Mouse (Mus musculus) megakaryocyte-erythroid progenitor cell, adult 5-6 weeks (primary cell): ENCODE measurements around the gene Arfgef2. TPM values are rescaled to one million over a fixed set of nuclear protein-coding genes. Genes with fewer than 3 reads are reported as not detected.
A peak's percentile ranks its signal among the peaks of the same experiment; 100 is the strongest.

Source experiments
- ATAC-seq: replicated peaks from 2 replicates; pipeline ENCODE4 v1.8.0; 2016; ENCODE audit warnings: mild to moderate bottlenecking, inconsistent platforms; ENCODE audit not compliant: severe bottlenecking, poor library complexity, low FRiP score, low TSS enrichment
- total RNA-seq, 2 experiments: library from RNA; stranded (forward) in 1 of 2; stranded (reverse) in 1 of 2; fragments of 200-1000, 215-1000 nt in 1 of 2; fragments of >200 nt in 1 of 2; fragmentation: Nextera tagmentation in 1 of 2; gene quantifications; 2 replicates each; pipeline ENCODE4 v1.2.3; 2014 to 2017

The Arfgef2 gene
- total RNA-seq, 2 experiments from 2014 or later: 20.2 to 21.0 TPM

- peak; percentile 70 for ATAC-seq
These were observed 36.4 kb downstream of the Arfgef2 start for GRCm38 (mm10) chr2:166841813-166842212.

DNA sequence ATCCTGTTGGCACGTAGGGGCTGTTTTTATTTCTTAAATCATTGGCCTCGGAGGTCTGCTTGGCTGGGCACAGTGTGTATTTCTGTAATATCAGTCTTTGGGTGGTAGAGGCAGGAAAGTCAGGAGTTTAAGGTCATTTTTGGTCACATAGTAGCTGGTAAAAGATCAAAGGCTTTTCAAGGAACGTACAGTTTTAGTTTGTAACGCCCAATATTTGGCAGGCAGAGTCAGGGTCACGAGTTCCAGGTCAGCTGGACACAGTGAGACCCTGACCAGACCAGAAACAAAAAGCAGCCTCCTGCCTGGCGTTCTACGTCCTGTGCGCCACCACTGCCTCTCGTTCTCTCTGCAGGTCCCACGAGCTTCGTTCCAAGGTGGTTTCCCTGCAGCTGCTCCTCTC is 45.3 kb downstream of the Arfgef2 start:
- ATAC-seq: no peak

GRCm38 (mm10) chr2:166852270-166852669 is 46.9 kb downstream of the Arfgef2 start:
- no peak for ATAC-seq

- no peak for ATAC-seq
These were observed 50.4 kb downstream of the Arfgef2 start for GRCm38 (mm10) chr2:166855771-166856170.

DNA sequence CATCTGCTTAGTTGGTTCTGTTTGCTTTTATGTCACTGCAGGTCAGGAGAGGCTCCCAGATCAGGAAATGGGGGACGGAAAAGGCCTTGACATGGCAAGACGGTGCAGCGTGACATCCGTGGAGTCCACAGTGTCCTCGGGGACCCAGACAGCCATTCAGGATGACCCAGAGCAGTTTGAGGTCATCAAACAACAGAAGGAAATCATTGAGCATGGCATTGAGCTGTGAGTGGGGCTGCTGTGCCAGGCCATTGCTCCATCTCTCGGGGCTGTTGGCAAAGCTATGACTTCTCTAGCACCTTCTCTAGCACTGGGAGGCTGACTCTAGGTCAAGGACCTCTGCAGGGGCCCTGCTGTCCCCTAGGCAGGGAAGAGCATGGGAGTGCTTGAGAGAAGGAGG is 51.0 kb downstream of the Arfgef2 start:
- no peak for ATAC-seq

- ATAC-seq: peak; percentile 69
These were observed 51.7 kb downstream of the Arfgef2 start for GRCm38 (mm10) chr2:166857118-166857517.

DNA sequence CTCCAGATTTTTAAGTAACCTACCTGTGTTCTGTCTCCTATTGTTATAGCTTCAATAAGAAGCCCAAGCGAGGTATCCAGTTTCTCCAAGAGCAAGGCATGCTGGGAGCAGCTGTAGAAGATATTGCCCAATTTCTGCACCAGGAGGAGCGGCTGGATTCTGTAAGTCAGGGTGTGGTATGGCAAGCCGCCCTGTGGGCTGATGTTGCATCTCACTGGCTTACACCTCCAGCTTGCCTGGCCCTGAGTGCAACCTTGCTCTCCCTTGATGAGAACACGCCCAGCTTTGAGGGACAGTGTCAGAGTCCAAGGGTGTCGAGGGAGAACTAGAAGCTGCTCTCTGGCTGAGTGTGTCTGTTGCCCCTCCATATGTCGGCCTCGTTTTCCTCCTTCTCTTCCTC is 53.8 kb downstream of the Arfgef2 start:
- ATAC-seq: no peak

DNA sequence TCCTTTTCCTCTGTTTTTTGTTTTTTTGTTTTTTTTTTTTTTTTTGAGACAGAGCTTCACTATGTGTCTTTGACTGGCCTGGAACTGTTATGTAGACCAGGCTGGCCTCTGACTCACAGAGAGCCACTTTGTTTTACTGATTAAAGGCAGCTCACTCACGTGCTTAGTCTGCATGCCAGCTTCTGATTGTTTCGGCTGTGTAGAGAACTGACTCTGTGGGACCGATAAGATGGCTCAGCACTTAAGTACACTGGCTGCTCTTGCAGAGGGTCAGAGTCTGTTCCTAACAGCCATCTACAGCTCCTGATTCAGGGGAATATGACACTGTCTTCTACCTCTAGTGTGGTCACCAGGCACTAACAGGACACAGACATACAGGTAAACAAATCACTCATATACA is 57.1 kb downstream of the Arfgef2 start:
- no peak for ATAC-seq

DNA sequence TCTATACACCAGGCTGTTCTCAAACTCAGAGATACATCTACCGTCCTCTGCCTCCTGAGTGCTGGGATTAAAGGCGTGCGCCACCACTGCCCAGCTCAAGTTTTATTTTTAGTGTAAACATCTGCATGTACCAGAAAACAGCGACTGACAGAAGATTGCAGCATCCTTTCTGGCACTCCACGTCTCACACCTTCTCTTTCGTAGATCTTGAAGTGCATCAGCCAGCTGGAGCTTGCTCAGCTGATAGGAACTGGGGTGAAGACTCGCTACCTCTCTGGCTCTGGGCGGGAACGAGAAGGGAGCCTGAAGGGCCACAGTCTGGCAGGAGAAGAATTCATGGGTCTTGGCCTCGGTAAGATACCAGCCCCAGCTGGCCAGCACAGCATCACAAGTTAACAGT is 60.1 kb downstream of the Arfgef2 start:
- peak; percentile 45 for ATAC-seq

GRCm38 (mm10) chr2:166870271-166870865 is 65.0 kb downstream of the Arfgef2 start:
- no peak for ATAC-seq

DNA sequence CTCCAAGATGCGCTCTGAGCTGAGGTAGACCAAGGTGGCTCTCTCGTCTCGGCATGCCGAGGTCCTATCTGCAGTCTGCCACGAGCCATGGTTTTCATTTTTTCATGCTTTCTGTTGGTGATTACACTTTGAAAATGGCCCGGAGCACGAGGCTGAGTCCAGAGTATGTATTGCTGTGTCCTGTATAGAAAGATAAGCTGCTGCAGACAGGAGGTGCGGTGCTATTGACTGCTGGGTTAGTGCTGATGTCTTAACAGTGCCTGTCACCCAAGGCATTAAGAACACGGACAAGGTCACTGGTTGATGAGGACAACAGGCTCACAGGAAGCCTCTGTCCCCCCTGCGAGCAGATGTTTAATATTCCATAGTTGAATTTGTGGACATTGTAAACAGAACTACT is 65.5 kb downstream of the Arfgef2 start:
- ATAC-seq: 0 out of 2 replicates have a peak, but pooled peaks have one; percentile 52

- no peak for ATAC-seq
These were observed 69.4 kb downstream of the Arfgef2 start for GRCm38 (mm10) chr2:166874675-166875280.

DNA sequence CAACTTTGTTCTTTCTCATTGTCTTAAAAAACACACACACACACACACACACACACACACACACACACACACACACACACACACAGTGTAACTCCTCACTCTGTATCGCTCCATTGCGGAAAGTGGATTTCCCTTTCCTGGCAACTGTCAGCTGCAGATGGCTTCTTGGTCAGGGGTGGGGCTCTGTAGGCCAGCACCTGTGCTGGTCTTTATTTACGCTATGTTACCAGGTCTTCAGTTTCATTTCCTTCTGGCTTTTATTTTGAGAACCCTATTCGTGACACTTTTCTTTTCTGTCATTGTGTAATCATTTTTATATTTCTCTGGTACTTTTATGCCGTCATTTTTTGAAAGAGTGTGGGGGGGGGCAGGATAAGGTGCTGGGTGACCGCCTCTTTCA is 70.2 kb downstream of the Arfgef2 start:
- ATAC-seq: no peak

DNA sequence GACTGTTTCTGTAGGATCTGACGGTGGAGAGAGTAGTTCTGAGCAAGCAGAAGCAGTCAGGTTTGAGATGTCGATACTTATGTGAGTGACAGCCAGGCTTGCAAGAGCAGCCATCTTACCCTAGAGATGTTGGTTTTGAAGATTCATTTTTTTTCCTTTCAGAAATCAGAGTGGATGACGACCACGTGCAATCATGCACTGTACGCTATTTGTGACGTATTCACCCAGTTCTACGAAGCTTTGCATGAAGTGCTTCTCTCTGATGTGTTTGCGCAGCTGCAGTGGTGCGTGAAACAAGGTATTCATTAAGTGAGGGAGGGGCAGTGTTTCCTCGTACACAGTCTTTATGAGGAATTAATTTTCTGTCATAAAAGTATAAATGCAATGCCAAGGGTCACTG is 70.9 kb downstream of the Arfgef2 start:
- ATAC-seq: no peak

- peak; percentile 88 for ATAC-seq
These were observed 79.7 kb downstream of the Arfgef2 start for GRCm38 (mm10) chr2:166885066-166885465.

GRCm38 (mm10) chr2:166885619-166886018 is 80.2 kb downstream of the Arfgef2 start:
- peak; percentile 42 for ATAC-seq

GRCm38 (mm10) chr2:166886231-166886630 is 80.8 kb downstream of the Arfgef2 start:
- ATAC-seq: no peak

DNA sequence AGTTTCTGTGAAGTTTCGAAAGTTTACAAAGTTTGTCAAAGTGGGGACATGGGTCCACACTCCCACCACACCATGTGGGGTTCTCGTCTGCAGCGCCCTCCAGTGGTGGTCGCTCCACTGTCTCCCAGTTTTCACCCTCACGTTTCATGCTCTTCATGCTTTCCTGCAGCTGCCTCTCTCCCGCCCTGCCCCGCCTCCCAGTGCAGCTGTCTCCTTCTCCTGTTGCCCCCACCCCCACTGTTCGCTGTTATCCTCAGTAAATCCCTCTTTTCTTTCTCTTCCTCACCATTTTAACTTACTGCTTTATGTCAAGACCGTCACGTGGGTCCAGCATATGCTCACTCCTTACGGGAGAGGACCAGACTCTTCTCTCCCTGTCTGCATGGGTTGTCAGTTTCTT is 82.4 kb downstream of the Arfgef2 start:
- ATAC-seq: no peak

DNA sequence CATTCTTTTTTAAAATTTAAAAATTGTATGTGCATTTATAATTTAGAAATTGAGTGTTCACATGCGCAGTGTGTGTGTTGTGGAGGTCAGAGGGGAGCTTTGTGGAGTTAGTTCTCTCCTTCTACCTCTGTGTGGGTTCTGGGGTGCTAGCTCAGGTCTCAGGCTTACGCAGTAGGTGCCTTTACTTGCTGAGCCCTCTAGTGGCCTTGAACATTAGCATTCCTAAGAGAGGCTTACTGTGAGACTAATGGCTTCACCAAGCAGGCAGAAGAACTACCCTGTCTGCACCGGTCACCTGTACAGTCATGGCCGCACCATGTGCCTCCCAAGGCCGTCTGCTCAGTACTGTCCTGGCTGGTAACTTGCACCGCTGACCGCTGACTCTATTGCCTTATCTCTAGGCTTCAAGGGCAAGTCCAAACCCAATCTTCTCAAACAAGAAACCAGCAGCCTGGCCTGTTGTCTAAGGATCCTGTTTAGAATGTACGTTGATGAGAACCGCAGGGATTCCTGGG is 86.0 kb downstream of the Arfgef2 start:
- 0 out of 2 replicates have a peak, but pooled peaks have one; percentile 44 for ATAC-seq

DNA sequence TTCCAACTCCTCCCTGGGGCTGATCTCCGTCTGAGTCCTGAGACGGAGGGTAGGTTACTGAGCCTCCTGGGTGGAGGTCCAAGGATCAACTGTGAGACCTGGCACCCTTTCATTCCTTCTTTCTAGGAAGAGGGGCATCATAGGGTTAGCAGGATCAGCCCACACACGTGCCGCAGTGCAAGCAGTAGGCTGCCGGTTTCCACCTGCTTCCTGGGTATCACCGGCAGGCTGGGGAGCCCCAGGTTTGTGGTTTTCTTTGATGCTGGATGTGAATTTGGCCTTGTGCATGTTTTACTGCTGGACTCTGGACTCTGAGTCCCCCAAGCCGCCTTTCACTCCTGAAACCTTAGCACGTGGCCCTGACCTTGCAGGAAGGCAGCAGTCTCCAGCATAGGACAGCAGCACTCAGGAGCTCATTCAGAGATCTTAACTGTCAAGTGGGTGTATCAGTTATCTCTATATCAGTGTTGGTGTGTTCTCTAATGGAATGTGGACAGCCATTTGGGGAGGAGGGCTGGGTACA is 86.8 kb downstream of the Arfgef2 start:
- no peak for ATAC-seq

DNA sequence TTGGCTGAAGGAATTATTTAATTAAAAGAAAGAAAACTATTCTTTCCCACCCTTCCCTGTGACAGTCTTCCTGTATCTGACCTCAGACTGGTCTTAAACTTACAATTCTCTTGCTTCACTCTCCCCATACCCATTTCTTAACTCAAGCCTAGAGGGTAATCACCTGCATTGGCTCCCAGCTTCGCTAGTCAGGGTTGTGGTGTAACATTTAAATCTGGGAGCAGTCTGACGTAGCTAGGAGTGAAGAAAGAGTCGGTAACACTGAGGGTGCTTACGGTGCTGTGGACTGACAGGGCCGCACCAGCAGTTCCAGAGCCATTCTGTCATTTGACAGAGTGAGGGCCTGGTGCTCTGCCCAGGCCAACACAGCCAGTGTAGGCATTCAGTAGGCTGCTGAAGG is 87.6 kb downstream of the Arfgef2 start:
- ATAC-seq: no peak
